Comparison of ENCODE assay signal across 1 mouse cellular context in the genomic region with DNA sequence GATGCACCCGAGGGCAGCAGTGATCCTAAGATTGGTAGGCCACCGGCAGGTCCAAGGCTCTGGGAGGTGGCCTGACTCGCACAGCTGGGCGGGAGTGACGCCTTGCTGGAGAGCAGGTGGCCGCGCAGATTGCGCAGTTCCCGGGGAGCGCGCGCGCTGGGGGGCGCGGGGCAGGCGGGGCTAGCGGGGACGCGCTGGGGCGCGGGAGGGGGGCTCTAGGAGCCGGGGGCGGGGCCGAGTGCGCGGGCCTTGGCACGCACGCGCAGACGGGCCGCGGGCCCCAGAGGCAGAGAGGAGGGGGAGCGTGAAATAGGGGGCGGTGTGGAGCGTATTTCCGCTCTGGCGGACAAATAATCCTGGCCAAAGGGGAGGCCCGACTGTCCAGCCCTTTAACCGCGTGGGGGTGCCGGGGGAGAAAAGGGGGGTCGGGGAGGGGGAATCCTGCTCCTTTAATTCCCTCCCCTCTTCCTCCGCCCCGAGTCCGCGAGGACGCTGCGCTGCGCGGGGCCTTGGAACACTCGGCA.
TF ChIP-seq lines count a peak whose summit lies in the region.

No protein-coding gene starts in this region.

TF ChIP-seq in C2C12, 6 proteins besides CTCF, POLR2A, EP300 and RAD21:
- TF ChIP-seq USF1 (IDR thresholded peaks at IDR 0.05; ENCODE audit: low read depth) (no peak), CEBPB (IDR thresholded peaks at IDR 0.05; ENCODE audit: low read depth) (peak; percentile 58), MAX (IDR thresholded peaks at IDR 0.05) (no peak), MYOD1 (IDR thresholded peaks at IDR 0.05; ENCODE audit: control insufficient read depth, insufficient read length, low read depth) (peak; percentile 63), FOSL1 (IDR thresholded peaks at IDR 0.05; ENCODE audit: insufficient read depth, low read length, poor library complexity, severe bottlenecking) (no peak), MYOG (IDR thresholded peaks at IDR 0.05; ENCODE audit: control insufficient read depth, extremely low read depth, insufficient read length) (no peak)
TF ChIP-seq in C2C12: peak in this region for 2.
